Mouse (Mus musculus): ENCODE data around the gene Cnot10.

Cnot10 gene

GRCm38 (mm10) chr9:114584183-114585016 is 55.6 kb downstream of the Cnot10 start:
- in situ Hi-C loops (cut with MboI, MseI) = loop anchor here (5.0 kb wide), 3 partner anchors 82 to 177 kb away; partner anchors contain the start of gene Ccr4 (in 2 of the 2)

DNA sequence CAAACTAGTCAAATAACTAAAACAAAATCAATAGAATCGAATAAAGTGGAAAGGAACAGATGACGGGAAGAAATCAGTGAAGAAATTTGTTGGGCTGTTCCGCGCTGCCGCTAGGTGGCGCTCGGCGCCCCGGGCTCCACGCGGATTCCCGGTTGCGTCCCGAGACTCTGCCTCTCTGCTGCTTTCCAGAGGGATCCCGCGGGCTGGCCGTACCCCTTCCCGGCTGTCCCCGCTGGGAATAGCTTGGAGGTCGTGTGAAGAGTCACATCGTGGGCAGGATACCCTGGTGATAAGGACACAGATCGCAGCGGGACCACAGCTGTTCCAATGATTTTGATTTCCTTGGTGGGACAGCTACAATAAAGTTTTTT is 56.2 kb downstream of the Cnot10 start:
- in situ Hi-C loops (cut with MboI, MseI) = loop anchor here (5.0 kb wide), 3 partner anchors 81 to 176 kb away; partner anchors contain the start of gene Ccr4 (in 2 of the 2)

GRCm38 (mm10) chr9:114578646-114579045 is 61.3 kb downstream of the Cnot10 start:
- in situ Hi-C loops (cut with MboI, MseI) = no loop called here

DNA sequence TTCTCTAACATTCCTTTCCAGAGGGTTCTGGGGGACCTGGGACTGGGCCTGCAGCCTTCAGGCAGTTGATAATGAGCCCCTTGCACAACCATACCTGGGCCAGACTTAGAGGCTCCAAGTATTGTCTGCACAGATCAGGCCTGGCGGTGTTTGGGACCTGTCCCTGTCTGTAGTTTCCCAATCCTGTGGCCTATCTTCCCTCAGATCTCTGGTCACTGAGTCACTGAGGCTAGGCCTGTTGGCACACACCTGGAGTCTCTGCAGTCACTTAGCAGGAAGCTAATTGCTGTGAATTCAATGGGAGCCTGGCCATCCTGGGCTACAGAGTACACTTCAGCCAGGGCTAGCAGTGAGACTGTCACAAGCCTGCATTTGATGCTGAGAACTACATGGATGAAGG is 64.0 kb downstream of the Cnot10 start:
- in situ Hi-C loops (cut with MboI, MseI) = no loop called here

DNA sequence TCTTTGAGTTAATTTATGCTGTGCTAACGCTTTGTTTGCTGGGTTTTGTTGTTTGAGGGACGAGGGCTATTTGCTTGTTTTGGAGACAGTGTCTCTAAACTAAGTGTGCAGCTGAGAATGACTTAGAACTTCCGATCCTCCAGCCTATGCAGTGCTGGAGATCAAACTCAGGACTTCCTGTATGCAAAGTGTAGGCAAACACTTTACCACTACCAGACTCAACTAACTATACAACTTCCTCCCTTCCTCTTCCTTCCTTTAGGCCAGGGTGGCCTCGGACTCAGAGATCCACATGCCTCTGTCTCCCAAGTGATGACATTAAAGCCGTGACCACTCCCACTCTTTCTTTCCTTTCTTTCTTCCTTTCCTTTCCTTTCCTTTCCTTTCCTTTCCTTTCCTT is 66.5 kb downstream of the Cnot10 start:
- in situ Hi-C loops (cut with MboI, MseI) = no loop called here

DNA sequence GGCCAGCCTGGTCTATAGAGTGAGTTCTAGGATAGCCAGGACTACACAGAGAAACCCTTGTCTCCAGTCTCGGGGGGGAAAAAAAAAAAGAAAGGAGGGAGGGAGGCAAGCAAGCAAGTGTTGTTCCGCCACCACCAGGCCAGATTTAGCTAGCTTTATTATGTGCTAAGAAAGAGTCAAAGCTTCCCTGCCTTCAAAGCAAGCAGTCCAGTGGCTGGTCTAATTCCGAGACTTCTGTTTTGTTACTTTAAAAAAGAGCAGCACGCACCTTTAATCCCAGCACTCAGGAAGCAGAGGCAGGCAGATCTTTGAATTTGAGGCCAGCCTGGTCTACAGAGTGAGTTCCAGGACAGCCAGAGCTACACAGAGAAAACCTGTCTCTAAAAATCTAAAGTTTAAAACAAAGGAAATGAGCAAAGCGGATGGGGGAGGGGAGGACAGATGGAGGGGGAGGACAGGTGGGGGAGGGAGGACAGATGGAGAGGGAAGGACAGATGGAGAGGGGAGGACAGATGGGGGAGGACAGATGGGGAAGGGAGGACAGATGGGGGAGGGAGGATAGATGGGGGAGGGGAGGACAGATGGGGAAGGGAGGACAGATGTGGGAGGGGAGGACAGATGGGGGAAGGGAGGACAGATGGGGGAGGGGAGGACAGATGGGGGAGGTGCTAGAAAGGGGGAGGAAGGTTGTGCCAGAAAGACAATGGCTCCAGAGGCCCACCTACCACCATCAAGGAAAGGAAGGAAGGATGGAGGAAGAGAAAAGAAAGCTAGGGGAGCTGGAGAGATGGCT is 71.1 kb downstream of the Cnot10 start:
- in situ Hi-C loops (cut with MboI, MseI) = loop anchor here in 1 of 2 experiments (5.0 kb wide), 1 partner anchor 542 kb away; no protein-coding TSS in a partner anchor

DNA sequence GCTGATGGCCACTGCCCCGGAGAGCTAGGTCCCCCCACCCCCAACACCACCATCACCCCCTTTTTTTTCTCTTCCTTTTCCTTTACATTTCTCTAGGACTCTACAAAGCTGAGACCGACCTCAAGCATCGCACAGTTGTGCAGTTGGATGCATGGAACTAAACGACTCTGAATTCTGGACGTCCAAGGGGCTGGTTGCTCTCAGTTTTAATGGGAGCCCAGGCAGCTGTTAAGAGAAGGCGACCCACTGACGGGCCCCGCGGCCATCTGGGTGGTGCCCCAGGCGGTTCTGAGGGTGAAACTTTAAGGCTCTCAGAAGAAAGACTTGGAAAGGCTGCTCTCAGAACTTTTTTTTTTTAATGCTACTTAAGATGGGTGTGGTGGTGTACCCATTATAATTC is 75.3 kb downstream of the Cnot10 start:
- in situ Hi-C loops (cut with MboI, MseI) = loop anchor here in 1 of 2 experiments (5.0 kb wide), 1 partner anchor 537 kb away; no protein-coding TSS in a partner anchor

DNA sequence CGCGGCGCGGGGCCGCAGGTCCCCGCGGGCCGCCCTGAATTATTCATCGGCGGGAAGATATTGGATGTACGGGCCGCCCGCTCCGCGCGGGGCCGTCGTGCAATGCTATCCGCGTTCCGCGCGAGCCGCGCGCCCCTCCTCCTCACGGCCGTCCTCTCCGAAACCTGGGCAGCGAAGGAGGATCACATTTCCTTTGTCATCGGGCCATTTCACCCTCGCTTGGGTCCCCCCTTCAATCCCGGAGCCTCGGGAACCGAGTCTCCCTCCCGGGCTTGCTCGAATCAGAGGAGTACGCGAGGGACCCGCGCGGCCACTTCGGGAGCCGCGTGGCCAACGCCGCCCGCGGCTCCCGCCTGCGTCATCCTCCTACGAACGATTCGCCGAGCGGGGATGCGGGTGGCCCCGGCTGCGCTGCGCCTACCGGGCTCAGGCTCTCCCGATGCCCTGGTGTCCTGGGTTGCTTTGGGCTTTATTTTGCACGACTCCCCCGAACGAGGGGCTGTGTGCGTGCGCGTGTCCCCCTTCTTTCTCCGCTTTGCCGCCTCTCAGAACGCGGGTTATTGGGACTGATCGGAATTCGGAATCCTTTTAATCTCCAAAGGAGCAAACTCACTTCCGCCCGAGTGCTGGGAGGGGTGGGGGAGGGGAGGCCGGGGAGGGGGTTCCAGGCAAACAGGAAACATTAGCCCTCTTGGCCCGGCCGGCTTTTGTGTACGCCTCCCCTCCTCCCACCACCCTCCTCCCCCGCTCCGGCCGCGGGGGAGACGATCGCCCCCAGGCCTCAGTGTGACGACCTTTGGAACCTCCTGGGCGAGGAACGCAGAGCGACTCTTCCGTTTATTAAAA is 76.0 kb downstream of the Cnot10 start, which contains the start of gene Trim71:
Gene Trim71, minus strand, starts transcription at position 609 of the 846 bp plus-strand sequence.
- in situ Hi-C loops (cut with MboI, MseI) = no loop called here

GRCm38 (mm10) chr9:114562919-114563751 is 76.8 kb downstream of the Cnot10 start:
- in situ Hi-C loops (cut with MboI, MseI) = no loop called here

- in situ Hi-C loops (cut with MboI, MseI) = no loop called here
Measured at GRCm38 (mm10) chr9:114562031-114562918, 77.7 kb downstream of the Cnot10 start.

GRCm38 (mm10) chr9:114561671-114561971 is 78.4 kb downstream of the Cnot10 start:
- in situ Hi-C loops (cut with MboI, MseI) = no loop called here

GRCm38 (mm10) chr9:114560771-114561670 is 79.0 kb downstream of the Cnot10 start:
- in situ Hi-C loops (cut with MboI, MseI) = no loop called here

GRCm38 (mm10) chr9:114560141-114560540 is 79.8 kb downstream of the Cnot10 start:
- in situ Hi-C loops (cut with MboI, MseI) = no loop called here

DNA sequence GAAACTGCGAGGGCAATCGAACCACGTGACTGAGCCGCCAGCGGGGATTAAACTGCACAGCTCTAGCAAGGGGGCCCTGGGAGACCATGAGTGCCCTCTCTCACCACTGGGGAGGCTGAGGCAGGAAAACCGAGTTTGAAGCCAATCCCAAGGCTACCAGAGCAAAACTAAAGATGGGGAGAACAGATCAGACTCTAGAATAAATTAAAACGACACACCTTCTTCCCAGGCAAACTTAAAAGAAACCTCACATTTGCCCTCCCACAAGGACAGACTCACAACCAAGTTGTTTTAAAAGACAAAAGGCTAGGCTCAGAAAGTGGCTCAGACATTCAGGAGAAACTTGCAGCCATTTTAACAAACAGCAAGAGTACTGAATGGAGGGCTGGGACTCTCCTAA is 82.9 kb downstream of the Cnot10 start:
- in situ Hi-C loops (cut with MboI, MseI) = no loop called here

DNA sequence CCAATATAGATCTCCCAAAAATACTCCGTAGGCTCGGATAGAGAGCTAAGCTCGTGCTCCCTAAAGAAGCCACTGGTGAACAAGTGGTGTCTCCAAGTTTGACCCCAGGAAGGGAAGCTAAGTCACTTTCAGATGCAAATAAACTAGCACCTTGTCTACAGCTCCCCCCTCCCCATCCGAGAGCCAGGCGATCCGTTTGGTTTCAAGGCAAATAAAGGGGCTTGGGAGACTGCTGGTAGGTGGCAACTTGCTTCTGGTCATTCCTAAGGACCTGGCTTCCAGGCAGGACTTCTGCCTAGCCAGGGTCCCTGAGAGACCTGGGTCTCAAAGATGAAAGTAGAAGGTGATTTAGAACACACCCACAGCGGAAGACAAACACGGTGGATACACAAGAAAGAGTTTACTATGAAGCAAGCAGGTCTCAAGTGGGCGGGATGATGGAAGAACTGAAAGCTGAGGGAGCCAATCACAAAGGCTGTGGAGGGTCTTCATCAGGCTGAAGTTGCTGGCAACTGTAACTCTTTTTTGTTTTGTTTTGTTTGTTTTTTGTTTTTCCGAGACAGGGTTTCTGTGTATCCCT is 83.6 kb downstream of the Cnot10 start:
- in situ Hi-C loops (cut with MboI, MseI) = no loop called here

DNA sequence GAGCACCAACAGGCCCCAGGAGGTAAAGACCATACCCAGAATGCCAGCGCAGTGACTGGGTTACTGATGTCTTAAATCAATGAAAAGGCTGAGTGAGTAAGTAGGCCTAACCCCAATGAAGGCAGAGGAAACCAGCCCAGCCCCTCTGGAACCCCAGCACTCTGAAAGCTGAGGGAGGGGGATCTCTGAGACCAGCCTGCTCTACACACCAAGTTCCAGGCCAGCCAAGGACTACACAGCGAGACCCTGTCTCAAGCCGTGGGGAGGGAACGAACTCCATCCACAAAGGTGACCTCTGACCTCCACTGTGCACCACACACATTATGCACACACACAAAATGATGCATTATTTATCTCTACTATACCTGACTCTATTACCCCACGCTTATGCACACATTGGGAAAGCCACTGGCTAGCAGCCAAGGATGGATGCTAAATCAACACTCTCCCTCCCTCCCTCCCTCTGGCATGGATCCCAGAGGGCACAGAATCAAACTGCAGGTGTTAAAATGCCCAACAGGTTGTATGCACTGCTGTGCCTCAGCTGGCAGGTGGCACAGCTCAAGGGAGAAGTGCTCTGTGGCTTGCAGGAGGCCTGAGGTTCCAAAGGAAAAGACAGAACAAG is 85.5 kb downstream of the Cnot10 start:
- in situ Hi-C loops (cut with MboI, MseI) = no loop called here

GRCm38 (mm10) chr9:114553828-114554227 is 86.2 kb downstream of the Cnot10 start:
- in situ Hi-C loops (cut with MboI, MseI) = no loop called here

DNA sequence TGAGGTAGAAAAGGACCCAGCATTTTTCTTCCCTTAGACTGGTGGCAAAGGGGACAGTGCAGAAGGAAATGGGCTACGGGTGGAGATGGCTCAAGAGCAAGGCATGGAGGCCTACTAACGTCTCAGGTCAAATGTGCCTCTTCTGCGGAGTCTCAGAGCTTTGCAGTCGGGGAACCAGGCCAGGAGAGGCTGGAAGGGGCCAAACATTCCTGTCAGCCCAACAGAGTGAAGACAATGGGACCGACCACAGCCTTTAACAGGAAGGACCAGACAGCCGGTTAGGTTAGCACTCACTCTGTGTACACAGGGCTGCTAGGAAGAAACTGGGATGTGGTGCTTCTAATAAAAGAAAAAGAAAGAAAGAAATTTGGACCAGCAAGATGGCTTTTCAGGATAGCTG is 90.0 kb downstream of the Cnot10 start:
- in situ Hi-C loops (cut with MboI, MseI) = no loop called here

Data from T-helper 17 cell (primary cell).